Mouse (Mus musculus): ENCODE data around the gene Sorl1.
A peak's percentile ranks its signal among the peaks of the same experiment; 100 is the strongest.

The Sorl1 gene

DNA sequence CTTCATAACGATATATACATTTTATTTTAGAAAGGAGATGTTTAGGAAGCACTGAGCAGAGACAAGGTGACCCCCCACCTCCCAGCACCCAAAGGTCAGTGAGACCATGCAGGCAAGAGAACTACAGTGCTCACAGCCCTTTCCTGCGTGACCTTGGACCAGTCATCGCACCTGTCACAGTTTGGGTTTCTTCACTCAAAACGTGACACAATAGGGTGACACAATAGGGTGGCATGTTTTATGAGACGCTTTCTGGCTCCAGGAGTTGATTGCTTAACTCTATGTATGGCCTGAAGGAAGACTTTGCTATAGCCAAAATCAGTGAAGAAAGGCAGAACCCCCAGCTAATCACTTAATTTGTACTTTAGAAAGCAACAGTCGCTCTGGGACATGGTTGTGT is 1.7 kb downstream of the Sorl1 start:
- DNase-seq (ENCODE audit: low spot score in 2 of 2): no peak

DNA sequence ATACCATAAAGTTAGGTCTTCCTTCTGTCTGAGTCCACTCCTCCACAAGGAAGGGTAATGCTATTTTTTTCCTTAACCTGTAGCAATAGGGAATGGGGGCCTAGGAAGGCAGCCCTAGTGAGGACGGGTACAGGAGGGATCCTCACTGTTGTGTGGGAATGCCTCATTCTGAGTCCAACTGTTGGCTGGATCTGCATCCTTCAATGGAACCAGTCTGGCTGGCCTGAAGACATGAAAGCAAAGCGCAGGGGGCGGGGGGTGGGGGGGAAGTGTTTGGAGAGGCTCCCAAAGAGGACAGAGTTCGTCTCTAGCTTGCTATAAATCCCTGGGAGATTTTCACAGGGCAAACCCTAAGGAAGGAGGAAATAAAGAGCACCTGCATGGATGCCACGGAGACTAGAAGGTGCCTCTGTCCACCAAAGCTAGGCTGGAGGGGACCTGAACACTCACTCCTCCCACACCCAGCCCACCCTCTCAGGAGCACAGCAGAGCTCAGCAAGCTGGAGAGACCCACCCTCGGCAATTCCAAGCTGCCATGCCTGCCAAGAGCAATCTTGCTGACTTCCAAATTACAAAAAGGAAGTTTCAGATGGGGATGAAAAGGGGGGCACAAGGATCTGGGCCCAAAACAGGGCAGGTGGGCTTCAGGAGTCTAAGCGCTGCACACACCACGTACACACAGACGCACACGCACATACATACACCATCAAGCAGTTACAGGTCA is 2.3 kb downstream of the Sorl1 start:
- DNase-seq (ENCODE audit: low spot score in 2 of 2): no peak

DNA sequence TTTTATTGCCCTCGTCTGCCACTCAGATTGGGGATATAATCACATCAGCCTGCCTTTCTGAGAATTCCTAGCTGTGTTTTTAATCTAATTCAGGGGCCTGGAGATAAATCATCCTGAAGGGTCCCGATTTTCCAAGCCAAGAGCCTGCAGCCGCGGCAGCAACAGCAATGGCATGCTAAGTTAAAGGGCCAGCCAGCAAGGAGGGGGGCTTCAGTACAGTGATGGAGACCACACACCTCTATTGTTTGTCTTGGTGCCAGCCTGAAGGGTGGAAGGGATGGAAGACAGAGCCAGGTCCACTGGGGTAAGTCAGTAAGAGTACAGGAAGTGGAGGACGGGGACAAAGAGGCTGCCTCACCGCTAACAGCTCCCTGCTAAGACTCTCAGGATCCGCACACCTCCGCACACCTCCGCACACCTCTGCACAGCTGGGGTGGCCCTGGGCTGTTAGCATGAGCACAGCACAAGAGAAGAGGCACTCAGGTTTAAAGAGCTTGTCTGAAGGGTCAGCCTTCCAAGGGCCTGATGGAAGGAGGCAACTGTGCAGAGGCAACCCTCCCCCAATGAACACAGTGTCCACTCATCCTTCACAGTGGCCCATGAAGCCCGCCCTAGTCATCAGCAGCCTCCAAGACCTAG is 7.6 kb downstream of the Sorl1 start:
- no peak for DNase-seq (ENCODE audit: low spot score in 2 of 2)

DNA sequence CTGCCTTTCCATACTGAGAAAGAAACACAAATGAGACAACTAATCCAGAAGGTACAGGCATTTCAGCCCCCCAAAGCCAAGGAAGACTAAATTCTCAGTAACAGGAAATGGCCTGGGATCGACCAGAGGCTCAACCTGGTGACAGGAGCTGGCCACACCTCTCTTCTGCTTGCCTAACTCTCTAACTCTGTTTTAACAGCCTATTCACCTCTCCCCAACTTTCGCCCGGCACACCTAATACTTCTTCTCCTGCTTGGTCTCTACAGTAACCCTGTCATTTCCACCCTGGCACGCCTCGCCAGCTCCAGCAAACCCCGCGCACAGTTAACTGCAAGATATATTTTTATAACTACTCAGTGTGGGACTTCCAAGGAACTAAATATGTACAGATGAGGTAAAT is 9.0 kb downstream of the Sorl1 start:
- no peak for DNase-seq (ENCODE audit: low spot score in 2 of 2)

DNA sequence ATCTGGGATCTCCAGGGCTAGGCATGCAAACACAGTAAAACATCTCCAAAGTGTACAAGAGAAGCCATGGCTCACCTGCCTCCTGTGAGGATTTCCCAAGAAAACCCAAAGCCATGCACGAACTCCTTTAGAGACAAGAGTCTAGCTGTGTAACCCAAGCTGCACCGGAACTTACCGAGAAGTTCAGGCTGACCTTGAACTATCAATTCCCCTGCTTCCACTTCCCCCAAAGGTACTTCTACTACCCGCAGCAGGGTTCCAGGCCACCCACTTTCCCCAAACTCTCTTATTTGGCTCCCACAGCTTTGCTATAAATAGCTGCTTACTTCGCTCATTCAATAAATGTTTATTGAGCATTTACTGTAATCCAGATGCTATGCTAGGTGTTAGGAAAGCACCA is 10.8 kb downstream of the Sorl1 start:
- DNase-seq (ENCODE audit: low spot score in 2 of 2): no peak

DNA sequence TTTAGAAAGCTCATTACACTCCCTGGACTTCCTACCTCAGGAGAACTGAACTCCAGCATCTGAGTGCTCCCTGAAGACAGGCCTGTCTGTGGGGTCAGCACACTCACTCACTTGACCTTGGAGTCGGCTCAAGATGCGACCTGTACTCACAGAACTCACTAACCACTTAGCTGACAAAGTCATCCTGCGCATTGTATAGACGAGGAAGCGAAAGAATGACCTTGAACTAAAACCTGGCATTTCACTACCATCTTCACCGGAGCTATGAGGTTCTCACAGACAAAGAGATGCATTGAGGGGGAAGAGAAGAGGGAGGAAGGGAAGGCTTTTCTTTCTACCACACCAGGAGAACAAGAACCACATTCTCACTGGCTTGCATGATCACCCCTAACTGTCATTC is 11.4 kb downstream of the Sorl1 start:
- DNase-seq (ENCODE audit: low spot score in 2 of 2): no peak

DNA sequence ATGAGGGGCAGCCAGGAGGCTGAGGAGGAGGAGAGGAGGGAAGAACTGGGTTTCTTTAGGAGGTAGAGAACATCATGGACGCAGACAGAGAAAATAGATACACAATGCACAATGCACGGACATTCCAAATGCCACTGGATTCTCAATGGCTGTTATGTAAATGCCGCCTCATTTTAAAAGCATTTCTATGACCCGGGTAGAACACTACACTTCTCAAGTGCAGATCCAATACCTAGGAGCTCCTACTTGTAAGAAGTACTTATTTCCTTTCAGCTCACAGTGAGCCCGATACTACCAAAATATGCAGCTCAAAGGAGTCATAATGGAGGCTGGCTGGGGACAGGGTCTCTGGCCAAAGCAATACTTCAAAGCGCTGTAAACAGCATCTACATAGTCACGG is 12.8 kb downstream of the Sorl1 start:
- DNase-seq (ENCODE audit: low spot score in 2 of 2): no peak

DNA sequence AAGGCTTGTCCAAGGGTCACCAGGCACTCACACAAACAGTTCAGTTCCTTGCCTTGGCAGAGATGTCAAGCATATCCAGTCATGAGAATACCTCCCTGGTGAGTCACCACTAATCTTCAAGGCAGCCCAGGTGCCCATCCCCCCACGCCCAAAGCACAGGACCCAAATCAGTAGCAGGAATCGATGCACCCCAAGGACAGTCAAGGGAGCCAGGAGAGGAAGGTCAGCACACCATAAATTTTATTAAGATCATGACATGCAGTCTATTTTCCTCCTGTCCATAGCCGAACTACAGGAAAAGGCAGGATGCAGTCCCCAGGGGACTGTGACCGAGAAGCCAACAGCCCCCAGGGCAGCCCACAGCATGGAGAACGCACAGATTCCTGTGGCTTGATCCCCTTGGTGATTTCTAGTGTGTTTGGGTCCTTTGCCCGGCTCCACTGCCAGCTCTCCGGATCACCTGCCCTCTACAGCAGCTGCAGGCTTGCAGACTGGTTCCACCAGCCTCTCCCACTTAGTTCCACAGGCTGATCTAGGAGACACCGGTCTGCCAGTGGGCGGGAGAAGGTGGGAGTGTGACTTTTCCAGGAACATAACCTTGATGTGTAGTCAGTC is 14.2 kb downstream of the Sorl1 start:
- DNase-seq (ENCODE audit: low spot score in 2 of 2): peak; percentile 52 to 66

DNA sequence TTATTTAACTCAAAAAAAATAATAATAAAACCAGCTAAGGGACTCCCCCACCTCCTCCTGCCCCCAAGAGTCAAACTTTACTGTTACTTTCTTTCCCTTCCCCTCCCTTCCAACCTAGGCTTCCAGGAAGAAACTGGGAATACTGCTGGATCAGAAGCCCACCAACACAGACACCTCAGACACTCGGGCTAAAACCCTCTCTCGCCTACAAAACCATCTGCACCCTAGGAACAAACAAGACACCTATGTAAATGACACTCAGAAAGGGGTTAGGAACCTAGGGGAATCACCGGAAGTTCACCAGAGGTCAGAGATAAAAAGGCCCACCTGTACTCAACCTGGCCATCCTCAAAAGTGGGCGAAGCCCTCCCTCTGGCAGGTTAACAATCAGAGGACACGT is 15.0 kb downstream of the Sorl1 start:
- DNase-seq (ENCODE audit: low spot score in 2 of 2): no peak

DNA sequence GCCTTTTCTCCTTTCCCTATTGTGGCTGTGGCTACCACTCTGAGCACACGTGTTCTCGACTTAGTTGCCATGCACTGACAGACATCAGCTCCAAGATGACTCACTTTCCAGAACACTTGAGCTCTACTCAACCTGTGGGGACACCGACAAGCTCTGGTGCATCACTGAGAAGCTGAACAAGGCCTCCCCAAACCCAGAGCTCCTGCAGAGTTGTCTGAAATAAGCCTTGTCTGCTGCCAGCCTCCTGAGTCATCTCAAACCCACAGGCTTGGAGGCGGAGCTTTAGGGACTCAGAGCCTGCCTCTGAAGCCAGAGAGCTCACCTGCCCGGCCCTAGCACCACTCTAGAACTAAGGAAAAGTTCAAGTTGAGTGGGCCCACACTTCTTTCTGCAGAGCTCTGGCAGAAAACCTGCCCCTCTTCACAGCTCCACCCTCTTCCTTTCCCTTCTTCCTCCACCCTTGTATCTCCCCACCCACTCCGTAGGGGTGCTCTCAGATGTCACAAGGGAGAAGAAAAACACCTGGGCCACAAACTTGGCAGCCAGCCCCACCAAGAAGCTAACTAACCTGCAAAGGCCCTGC is 15.6 kb downstream of the Sorl1 start:
- DNase-seq (ENCODE audit: low spot score in 2 of 2): peak in 1 of 2 experiments; percentile 38

DNA sequence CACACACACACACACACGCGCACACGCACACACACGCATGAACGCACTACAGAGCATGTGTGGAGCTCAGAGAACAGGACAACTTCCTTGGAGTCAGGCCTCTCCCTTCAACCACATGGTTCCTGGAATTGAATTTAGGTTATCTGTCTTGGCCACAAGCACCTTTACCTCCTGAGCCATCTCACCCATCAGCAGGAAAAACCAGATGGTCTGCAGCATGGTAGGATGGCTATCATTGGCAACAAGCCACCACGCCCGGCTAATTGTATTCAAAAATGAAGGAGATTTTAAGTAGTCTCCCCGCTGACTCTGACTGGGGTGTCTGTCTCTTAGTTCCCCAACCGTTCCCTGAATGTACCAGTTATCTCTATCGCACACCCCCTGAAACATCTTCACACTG is 17.0 kb downstream of the Sorl1 start:
- DNase-seq (ENCODE audit: low spot score in 2 of 2): no peak

DNA sequence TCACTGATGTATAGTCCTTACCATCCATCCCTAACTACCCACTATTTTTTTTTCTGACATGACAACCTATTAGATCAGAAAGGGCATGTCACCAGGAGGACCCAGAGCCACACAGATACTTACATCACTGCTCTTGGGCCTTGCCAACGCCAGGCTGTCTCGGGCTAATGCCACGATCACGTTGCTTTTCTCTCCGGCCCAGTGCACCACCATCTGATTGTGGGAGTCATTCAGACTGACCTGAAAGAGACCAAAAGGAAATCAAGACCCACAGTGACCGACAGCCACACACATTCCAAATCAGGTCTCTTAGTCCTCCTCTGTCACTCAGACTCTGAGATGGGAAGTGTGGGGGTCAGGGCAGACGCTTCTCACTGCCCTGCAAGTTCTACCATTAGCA is 17.8 kb downstream of the Sorl1 start:
- DNase-seq (ENCODE audit: low spot score in 2 of 2): no peak

DNA sequence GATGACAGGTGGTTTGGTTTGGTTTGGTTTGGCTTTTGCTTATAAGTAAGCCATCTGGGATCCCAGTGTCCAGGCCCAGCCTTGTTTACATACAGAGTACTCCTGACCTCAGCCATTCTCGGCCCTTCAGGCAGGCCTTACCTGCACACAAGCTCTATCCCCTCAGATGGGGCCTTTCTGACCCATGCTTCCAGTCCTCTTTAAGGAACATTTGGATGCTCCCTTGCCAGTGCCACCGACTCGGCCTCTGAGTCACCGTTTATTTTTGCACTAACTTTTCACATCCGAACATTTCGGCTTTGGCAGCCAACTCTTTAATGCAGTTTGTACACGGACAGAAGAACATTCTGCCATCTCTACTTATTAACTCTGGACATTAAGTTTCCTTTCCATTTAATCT is 20.6 kb downstream of the Sorl1 start:
- no peak for DNase-seq (ENCODE audit: low spot score in 2 of 2)

DNA sequence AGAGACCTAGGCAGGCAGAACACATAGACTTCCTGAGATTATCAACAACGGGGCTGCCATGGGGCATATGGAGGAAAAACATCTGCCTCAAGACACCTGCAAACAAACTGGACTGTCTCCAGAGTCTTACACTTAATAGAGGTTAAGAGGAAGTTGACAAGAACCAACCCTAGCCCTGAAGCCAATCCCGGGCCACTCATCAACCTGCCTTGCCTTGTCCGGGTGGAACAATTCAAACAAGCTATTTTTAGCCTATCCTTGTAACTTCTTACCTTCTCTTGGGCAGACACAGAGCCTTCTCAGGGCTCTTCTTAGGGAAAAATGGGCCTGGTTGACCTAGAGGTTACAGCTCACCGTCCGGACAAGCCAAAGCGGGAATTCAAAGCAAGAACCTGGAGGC is 22.1 kb downstream of the Sorl1 start:
- DNase-seq (ENCODE audit: low spot score in 2 of 2): no peak

DNA sequence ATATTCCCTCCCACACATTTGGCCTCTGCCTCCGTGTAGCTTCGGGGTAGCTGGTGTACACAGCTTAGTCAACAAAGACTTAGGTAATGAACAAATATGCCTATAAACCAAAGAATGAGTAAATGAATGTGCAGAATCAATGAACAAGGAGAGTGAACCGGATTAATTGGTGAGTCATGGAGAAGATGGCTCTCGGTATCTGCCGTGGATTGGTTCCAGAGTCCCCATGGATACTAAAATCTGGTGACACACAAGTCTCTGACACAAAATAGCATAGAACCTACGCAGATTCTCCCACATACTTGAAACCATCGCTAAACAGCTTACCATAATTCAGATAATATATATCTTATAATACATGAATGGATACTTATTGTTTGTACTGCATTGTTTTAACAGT is 22.8 kb downstream of the Sorl1 start:
- DNase-seq (ENCODE audit: low spot score in 2 of 2): no peak

DNA sequence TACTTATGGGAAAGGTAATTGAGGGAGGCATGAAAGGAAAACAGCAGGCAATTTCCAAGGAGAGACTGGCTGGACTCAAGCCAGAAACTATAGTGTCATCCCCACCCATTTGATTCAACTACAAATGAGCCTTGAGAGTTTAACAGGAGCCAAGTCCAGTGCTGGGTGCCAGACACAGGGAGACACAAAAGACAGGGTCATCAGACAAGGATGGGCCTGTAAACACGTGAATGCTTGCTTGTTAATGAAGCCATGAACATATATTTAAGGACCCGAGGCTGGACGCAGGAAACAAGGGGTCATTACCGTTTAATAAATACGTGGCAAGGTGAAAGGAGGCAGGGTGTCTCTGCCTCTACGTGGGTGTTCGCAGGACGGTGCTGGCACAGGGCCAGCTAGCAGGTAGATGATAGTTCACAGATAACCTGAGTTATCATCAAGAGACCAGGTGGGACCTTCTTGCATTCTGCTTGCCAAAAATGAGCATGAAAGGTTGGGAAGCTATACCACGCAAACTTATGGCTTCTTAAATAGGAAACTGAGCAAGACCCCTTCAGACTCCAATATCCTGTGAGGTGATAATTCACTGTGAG is 23.4 kb downstream of the Sorl1 start:
- DNase-seq (ENCODE audit: low spot score in 2 of 2): no peak

DNA sequence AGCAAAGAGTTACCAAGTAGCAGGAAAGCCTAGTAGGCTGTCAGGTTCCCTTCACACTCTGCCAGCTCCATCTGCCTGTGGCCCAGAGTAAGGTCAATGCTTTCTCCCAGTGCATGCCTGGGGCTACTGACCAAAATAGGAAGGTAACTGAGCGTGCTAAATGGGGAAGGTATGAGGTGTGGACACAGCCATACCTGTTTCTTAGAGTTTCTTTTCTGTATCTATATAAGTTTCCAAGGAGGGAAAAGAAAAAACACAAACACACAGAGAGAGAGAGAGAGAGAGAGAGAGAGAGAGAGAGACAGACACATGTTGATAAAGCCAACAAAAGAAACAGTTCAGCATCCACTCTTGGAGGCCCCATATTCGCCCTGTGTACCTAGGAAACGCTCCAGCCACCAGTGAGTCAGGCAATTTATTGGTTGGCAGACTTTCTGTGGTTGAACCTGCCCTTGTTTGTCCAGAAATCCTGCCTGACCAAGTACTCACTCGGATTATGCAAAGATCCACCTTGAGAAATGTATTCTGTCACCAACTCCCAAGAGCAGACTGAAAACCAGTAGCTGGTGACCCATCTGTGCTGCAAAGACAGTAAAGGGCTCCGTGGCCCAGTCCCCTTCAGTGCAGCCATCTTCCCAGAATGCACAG is 25.5 kb downstream of the Sorl1 start:
- DNase-seq (ENCODE audit: low spot score in 2 of 2): no peak

DNA sequence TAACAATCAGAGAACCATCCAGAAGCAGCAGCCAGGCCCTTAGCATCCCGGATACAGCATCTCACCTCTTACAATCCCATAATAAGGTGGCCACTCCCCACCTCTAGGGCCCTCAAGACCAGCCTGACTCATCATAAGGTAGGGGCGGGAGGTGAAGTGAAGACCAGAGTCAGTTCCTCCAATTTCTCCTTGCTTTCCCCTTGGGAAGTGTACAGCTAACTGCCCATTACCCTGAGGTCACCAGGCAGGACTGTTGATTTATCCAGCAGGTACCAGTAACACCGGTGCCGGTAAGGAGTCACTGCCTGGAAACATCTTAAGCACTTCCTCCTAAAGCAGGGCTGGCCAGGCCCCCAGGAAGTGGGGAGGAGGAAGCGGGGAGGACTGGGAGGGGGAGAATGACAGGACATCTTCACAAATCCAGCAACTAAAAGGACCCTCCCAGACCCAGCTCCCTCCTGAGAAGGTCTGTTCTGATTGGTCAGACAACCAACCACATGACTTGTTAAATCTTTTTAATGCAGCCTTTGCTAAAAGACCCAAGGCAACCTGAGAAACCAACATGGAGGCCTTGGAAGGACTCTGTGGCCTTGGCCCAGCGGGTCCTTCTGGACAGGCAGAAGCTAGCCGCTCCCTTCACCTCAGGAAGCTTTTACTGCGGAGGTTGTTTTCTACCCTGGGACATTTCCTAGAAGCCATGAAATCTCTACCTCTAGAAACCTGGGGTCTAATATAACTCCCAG is 26.2 kb downstream of the Sorl1 start:
- DNase-seq (ENCODE audit: low spot score in 2 of 2): no peak

DNA sequence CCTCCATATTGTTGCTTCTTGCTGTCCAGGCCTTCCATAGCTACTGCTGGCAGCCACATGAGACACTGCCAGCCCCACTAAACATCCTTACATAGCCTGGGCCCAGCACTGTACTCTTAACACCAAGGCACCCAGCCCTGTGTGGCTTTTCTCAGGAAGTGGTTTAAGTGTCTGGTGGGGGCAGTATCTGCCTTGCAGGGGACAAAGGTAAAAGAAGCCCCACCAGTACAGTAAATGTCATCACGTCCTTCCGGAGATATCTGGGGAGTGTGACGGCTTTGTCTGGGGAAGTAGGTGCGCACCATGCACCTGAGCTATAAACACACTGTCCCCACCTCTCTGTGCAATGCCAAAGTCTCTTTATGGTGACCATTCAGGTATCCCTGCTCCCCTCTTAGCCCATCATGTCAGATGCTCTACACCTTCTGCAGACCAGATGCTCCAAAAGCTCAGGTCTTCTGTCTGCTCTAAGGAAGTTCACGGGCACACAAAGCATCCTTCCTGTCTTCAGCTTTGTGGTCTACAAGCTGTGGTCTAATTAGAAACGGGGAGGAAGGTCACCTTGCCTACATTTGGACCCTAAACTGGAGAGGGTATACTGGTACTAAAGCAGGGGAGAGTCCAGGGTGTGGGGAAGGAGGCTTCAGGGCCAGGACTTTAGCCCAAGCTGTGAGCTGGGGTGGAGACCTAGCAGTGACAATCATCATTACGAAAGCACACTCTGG is 26.9 kb downstream of the Sorl1 start:
- no peak for DNase-seq (ENCODE audit: low spot score in 2 of 2)

DNA sequence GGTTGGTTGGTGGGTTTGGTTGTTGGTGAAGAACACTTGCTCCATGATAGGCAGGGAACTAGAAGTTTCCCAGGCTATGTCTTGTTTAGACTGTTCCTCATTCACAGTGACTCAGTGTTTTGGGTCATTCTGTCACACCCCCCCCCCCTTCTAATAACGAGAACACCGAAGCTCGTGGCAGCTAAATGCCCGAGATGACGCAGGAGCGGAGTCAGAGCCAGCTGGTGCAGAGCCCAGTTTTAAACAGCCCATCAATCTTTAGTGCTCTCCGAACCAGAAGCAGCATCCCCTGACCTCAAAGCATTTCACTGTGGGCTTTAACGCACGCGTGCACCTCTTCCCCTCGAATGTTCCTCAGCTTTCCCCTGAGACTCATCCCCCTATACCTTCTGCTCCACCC is 29.3 kb downstream of the Sorl1 start:
- no peak for DNase-seq (ENCODE audit: low spot score in 2 of 2)

Data from urinary bladder, postnatal 4 days (tissue).